Mouse (Mus musculus) embryonic facial prominence, embryonic 13.5 days (tissue): ENCODE data around the gene Chst5. TPM values are rescaled to one million over a fixed set of nuclear protein-coding genes. Genes with fewer than 3 reads are reported as not detected.
A peak's percentile ranks its signal among the peaks of the same experiment; 100 is the strongest.

Source experiments
- ATAC-seq: fragments of 200-750 bp; cut with Nextera tagmentation; 2 replicates; pipeline ENCODE4 v1.8.0; 2017; ENCODE audit warnings: low read depth; ENCODE audit not compliant: insufficient number of reproducible peaks, insufficient read depth, low FRiP score, low TSS enrichment
- H3K27ac ChIP-seq: fragments of 300-500 bp; sonication (generic); 2 replicates; pipeline ENCODE4 v1.5.1; 2015; ENCODE audit warnings: moderate library complexity, mild to moderate bottlenecking, inconsistent platforms
- H3K27me3 ChIP-seq: fragments of 300-500 bp; sonication (generic); 2 replicates; pipeline ENCODE4 v1.6.1; 2015; ENCODE audit warnings: mild to moderate bottlenecking, inconsistent platforms
- H3K36me3 ChIP-seq: fragments of 300-500 bp; sonication (generic); 2 replicates; pipeline ENCODE4 v1.6.1; 2015; ENCODE audit warnings: mild to moderate bottlenecking, inconsistent platforms
- H3K4me1 ChIP-seq: fragments of 300-500 bp; sonication (generic); 2 replicates; pipeline ENCODE4 v1.6.1; 2015; ENCODE audit warnings: inconsistent platforms
- H3K4me2 ChIP-seq: fragments of 300-500 bp; sonication (generic); 2 replicates; pipeline ENCODE4 v1.6.1; 2015; ENCODE audit warnings: moderate library complexity, mild to moderate bottlenecking, inconsistent platforms
- H3K4me3 ChIP-seq: fragments of 300-500 bp; sonication (generic); 2 replicates; pipeline ENCODE4 v1.5.1; 2015; ENCODE audit warnings: mild to moderate bottlenecking, inconsistent platforms
- H3K9ac ChIP-seq: fragments of 300-500 bp; sonication (generic); 2 replicates; pipeline ENCODE4 v1.6.1; 2015; ENCODE audit warnings: mild to moderate bottlenecking, inconsistent platforms
- H3K9me3 ChIP-seq: fragments of 300-500 bp; sonication (generic); 2 replicates; pipeline ENCODE4 v1.6.1; 2016; ENCODE audit warnings: inconsistent platforms
- WGBS: fragments of 180-500 bp; shearing (Covaris S2); methylation state at CpG from one replicate; pipeline ENCODE4 v1.1.7; 2015; ENCODE audit warnings: mixed read lengths; 5-methylcytosine and 5-hydroxymethylcytosine counted together
- polyA plus RNA-seq: library from polyadenylated mRNA; unstranded; fragments of >200 nt; fragmentation: Nextera tagmentation; extraction: Ambion mirVana; gene quantifications from 2 replicates; pipeline ENCODE4 v1.2.1, GENCODE M21; 2015

Chst5 gene
- polyA plus RNA-seq, 1 experiment from 2014 or later: 3.4 TPM

DNA sequence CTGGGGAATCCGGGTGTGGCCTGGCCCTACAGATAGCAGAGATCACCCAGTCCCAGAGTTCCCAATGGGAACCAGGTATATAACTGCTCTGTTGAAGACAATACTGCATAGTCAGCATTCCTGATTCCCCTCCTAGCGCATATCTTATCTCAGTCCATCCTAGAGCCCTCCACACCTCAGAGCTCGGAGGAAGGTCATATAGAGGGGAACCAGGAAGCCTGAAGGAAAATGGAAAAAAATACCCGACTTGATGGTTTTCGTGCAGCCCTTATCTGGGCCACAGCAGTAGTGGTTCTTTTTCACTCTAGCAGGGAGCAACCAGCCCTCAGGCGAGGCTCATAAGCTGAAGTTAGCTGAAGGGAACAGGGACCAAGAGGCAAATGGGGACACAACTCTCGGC lies 14.7 kb upstream of the Chst5 start:
- 76% methylated on average over 7 of the region's 7 CpGs for WGBS
- Histone ChIP-seq H3K27ac (no peak overlapping the region), H3K4me2 (no peak overlapping the region), H3K9ac (no peak overlapping the region), H3K9me3 (no peaks in the 10 kb centered on the region), H3K4me3 (no peak overlapping the region), H3K27me3 (no peaks in the 10 kb centered on the region), H3K4me1 (no peaks in the 10 kb centered on the region), H3K36me3 (no peaks in the 10 kb centered on the region)
- ATAC-seq: no peak

- Histone ChIP-seq H3K27me3 (no peaks in the 10 kb centered on the region), H3K36me3 (peaks cover 5% of the 10 kb centered on the region), H3K9ac (no peak overlapping the region), H3K4me2 (no peak overlapping the region), H3K9me3 (no peaks in the 10 kb centered on the region), H3K27ac (no peak overlapping the region), H3K4me3 (no peak overlapping the region), H3K4me1 (no peaks in the 10 kb centered on the region)
- ATAC-seq: no peak
- WGBS: 27% methylated on average over 10 of the region's 10 CpGs
These were observed 13.1 kb upstream of the Chst5 start for GRCm38 (mm10) chr8:111923383-111923804.

GRCm38 (mm10) chr8:111920971-111921370 lies 10.7 kb upstream of the Chst5 start:
- peaks cover 10% of the 10 kb centered on the region for H3K36me3 ChIP-seq
- ATAC-seq: no peak
- H3K4me2 ChIP-seq: no peak overlapping the region
- H3K4me1 ChIP-seq: no peaks in the 10 kb centered on the region
- H3K9ac ChIP-seq: no peak overlapping the region
- H3K4me3 ChIP-seq: no peak overlapping the region
- no peaks in the 10 kb centered on the region for H3K27me3 ChIP-seq
- no peaks in the 10 kb centered on the region for H3K9me3 ChIP-seq
- 80% methylated on average over 4 of the region's 4 CpGs for WGBS
- H3K27ac ChIP-seq: no peak overlapping the region

DNA sequence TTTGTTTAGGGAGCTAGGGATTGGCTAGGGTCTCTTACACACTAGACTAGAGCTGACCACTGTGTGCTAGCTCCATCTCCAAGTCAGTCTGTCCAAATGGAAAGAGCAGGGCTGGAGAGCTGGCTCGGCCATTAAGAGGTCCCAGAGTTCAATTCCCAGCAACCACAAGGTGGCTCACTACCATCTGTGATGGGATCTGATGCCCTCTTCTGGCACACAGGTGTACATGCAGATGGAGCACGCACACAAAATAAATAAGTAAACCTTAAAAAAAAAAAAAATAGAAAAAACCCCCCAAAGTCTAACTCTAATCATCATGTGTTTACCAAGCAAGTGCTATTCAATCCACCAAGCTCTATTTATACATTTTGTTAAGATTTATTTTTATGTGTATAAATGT lies 9.4 kb upstream of the Chst5 start:
- ATAC-seq: no peak
- peaks cover 4% of the 10 kb centered on the region for H3K4me1 ChIP-seq
- WGBS: 84% methylated on average over 2 of the region's 2 CpGs

DNA sequence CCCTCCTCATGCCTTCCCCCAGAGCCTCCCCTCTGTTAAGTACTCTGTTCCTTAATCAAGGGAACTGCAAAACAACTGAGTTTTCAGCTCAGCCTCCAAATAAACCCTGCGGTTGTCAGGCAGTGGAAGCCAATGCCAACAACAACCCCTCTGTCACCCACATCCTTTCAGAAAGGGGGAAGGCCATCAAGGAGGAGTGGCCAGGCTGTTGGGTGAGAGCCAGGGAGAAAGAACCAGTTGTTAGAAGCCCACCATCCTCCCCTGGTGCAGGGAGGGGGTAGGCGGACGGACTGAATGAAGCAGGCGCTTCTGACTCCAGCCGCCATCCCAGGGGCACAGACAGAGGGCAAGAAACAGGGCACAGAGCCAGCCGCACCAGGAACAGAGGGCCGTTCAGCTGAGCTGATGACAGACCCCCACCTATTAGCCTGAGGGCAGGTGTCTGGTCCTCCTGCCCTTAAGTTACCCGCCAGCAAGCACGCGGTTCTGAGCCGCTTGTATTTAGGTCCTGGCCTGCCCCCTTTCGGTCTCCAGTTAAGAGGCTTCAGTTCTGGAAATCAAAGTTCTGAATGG lies 2.7 kb upstream of the Chst5 start:
- 23% methylated on average over 12 of the region's 12 CpGs for WGBS
- peaks cover 21% of the 10 kb centered on the region for H3K27me3 ChIP-seq
- H3K4me3 ChIP-seq: peak overlapping the region; percentile 9; the same call in 1 of the 2 replicates
- H3K4me1 ChIP-seq: peaks cover 38% of the 10 kb centered on the region
- peaks cover under 1% of the 10 kb centered on the region; the same call in 1 of the 2 replicates for H3K36me3 ChIP-seq
- ATAC-seq: 0 out of 2 replicates have a peak, but pooled peaks have one; percentile 29
- H3K9ac ChIP-seq: peak overlapping the region; percentile 32; the same call in 1 of the 2 replicates
- H3K27ac ChIP-seq: peak overlapping the region; percentile 48; the same call in 1 of the 2 replicates
- H3K9me3 ChIP-seq: no peaks in the 10 kb centered on the region
- peak overlapping the region; percentile 47 for H3K4me2 ChIP-seq

More for the DNA sequence above, 9.4 kb upstream of the Chst5 start:
- H3K9me3 ChIP-seq: no peaks in the 10 kb centered on the region
- H3K36me3 ChIP-seq: peaks cover 10% of the 10 kb centered on the region
- no peak overlapping the region for H3K9ac ChIP-seq
- H3K4me2 ChIP-seq: no peak overlapping the region
- no peak overlapping the region for H3K27ac ChIP-seq
- H3K27me3 ChIP-seq: no peaks in the 10 kb centered on the region
- no peak overlapping the region for H3K4me3 ChIP-seq

DNA sequence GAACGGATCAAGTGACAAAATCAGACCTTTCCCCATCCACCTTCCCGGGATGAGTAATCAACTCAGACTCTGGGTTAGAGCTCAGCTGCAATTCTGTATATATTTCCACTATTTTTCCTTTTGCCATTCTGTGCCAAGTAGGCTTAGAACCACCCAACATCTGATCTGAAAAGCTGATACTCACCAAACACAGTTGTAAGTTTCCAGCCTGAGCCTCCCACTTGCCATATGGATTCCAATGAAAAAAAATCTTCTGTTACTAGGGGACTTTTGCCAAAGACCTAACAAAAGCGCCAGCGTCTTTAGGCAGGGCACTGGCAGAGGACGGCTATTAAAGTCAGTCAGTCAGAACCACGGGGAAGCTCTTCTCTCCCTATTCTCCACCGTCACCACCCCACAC lies 1.3 kb upstream of the Chst5 start:
- no peak overlapping the region for H3K27ac ChIP-seq
- H3K36me3 ChIP-seq: no peaks in the 10 kb centered on the region
- H3K27me3 ChIP-seq: peaks cover 21% of the 10 kb centered on the region
- no peak overlapping the region for H3K4me2 ChIP-seq
- WGBS: 34% methylated on average over 7 of the region's 7 CpGs
- H3K4me1 ChIP-seq: peaks cover 38% of the 10 kb centered on the region
- no peak overlapping the region for H3K9ac ChIP-seq
- no peak overlapping the region for H3K4me3 ChIP-seq
- no peak for ATAC-seq
- H3K9me3 ChIP-seq: no peaks in the 10 kb centered on the region

- WGBS: 50% methylated on average over 7 of the region's 8 CpGs
- Histone ChIP-seq H3K27me3 (peaks cover 17% of the 10 kb centered on the region), H3K4me2 (no peak overlapping the region), H3K9ac (no peak overlapping the region), H3K36me3 (no peaks in the 10 kb centered on the region), H3K9me3 (no peaks in the 10 kb centered on the region), H3K4me1 (peaks cover 22% of the 10 kb centered on the region), H3K4me3 (no peak overlapping the region), H3K27ac (no peak overlapping the region)
- no peak for ATAC-seq
These were observed 4.6 kb downstream of the Chst5 start for GRCm38 (mm10) chr8:111905500-111906121.

GRCm38 (mm10) chr8:111902080-111902479 lies 8.2 kb downstream of the Chst5 start:
- Histone ChIP-seq H3K4me2 (no peak overlapping the region), H3K27me3 (no peaks in the 10 kb centered on the region), H3K27ac (no peak overlapping the region), H3K4me1 (peaks cover 7% of the 10 kb centered on the region), H3K9ac (peak overlapping the region; percentile 0; the same call in 1 of the 2 replicates), H3K9me3 (no peaks in the 10 kb centered on the region), H3K36me3 (no peaks in the 10 kb centered on the region), H3K4me3 (no peak overlapping the region)
- 14% methylated on average over 5 of the region's 5 CpGs for WGBS
- ATAC-seq: no peak

- Histone ChIP-seq H3K4me1 (peaks cover 11% of the 10 kb centered on the region), H3K4me3 (no peak overlapping the region), H3K36me3 (no peaks in the 10 kb centered on the region), H3K9ac (no peak overlapping the region), H3K9me3 (0 out of 2 replicates have a peak, but pooled peaks cover 3% of the 10 kb centered on the region), H3K27me3 (no peaks in the 10 kb centered on the region), H3K4me2 (no peak overlapping the region), H3K27ac (no peak overlapping the region)
- no peak for ATAC-seq
- WGBS: 37% methylated on average over 10 of the region's 10 CpGs
These were observed 11.7 kb downstream of the Chst5 start for GRCm38 (mm10) chr8:111898586-111898985.

DNA sequence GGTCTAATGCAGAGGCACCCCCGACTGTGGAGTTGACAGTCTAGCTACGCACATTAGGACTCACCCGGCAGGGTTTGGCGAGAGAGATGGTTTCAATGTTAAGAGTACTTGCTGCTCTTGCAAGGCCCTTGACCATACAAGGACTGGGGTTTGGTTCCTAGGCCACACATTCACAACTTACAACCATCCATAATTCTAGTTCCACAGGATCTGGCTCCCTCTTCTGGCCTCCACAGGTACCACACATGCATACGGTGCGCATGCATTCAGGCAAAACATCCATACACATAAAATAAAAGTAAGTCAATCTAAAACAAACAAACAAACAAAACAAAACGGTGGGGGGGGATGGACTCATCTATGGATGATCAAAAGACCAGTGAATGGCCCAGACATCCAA lies 15.3 kb downstream of the Chst5 start:
- H3K4me1 ChIP-seq: peaks cover 18% of the 10 kb centered on the region
- H3K27me3 ChIP-seq: peaks cover 28% of the 10 kb centered on the region
- no peak overlapping the region for H3K4me2 ChIP-seq
- no peaks in the 10 kb centered on the region for H3K36me3 ChIP-seq
- 0 out of 2 replicates have a peak, but pooled peaks cover 3% of the 10 kb centered on the region for H3K9me3 ChIP-seq
- ATAC-seq: no peak
- no peak overlapping the region for H3K4me3 ChIP-seq
- WGBS: 88% methylated on average over 7 of the region's 7 CpGs
- no peak overlapping the region for H3K27ac ChIP-seq
- H3K9ac ChIP-seq: no peak overlapping the region

DNA sequence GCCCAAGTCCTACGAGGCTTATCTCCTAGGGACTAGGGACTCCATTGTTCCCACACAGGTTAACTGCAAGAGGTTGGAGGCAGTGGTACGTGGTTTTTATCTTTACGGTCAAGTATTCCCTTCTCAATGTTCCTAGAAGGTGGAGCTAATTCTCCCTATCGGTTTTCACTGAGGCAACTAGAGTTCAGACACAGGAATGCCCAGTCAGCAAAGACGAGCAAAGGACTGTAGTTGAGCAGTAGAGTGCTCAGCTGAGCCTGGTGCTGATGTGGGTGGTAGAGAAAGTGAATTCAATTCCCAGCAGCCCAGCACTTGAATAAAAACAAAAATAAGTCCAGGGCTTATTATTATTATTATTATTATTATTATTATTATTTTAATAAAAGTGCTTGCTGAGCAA lies 17.6 kb downstream of the Chst5 start:
- Histone ChIP-seq H3K36me3 (no peaks in the 10 kb centered on the region), H3K9me3 (0 out of 2 replicates have a peak, but pooled peaks cover 3% of the 10 kb centered on the region), H3K4me1 (peaks cover 30% of the 10 kb centered on the region), H3K27me3 (peaks cover 40% of the 10 kb centered on the region), H3K27ac (no peak overlapping the region), H3K9ac (no peak overlapping the region), H3K4me3 (no peak overlapping the region), H3K4me2 (no peak overlapping the region)
- 59% methylated on average over 5 of the region's 5 CpGs for WGBS
- no peak for ATAC-seq

DNA sequence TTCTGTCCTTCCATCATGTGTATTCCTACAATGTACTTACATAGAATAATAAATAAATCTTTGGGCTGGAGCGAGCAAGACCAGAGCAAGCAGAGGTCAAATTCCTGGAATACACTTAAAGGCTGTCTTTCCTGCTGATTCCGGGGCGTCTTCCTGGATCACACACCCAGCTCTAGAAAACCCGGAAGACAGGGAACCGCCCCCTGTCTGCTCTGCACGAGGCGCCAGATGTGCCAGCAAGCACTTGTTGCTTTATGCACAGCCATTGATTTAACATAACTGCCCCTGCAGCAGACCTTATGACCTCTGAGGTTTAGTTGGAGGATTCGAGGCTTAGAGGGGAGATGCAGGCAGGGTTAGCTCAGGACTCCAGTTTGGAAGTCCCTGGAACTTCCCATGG lies 18.3 kb downstream of the Chst5 start:
- Histone ChIP-seq H3K27me3 (peaks cover 42% of the 10 kb centered on the region), H3K9me3 (0 out of 2 replicates have a peak, but pooled peaks cover 3% of the 10 kb centered on the region), H3K27ac (no peak overlapping the region), H3K36me3 (no peaks in the 10 kb centered on the region), H3K4me1 (peaks cover 30% of the 10 kb centered on the region), H3K4me3 (no peak overlapping the region), H3K4me2 (no peak overlapping the region), H3K9ac (no peak overlapping the region)
- ATAC-seq: no peak
- 18% methylated on average over 8 of the region's 8 CpGs for WGBS
